Mouse (Mus musculus): Measurements from ENCODE around the gene Pfpl. TPM values are rescaled to one million over a fixed set of nuclear protein-coding genes. Genes with fewer than 3 reads are reported as not detected.

Pfpl gene
- polyA plus RNA-seq, 1 experiment = not detected

- Histone ChIP-seq H3K4me3 (ENCODE audit: insufficient read depth, low read length) (no peak overlapping the region; the same call in 1 of the 2 replicates), H3K4me1 (ENCODE audit: control insufficient read depth, insufficient read depth, low read length) (no peaks in the 10 kb centered on the region), H3K27ac (ENCODE audit: insufficient read depth, low read length) (no peak overlapping the region)
- TF ChIP-seq POLR2A (IDR thresholded peaks at IDR 0.05; ENCODE audit: extremely low read depth, insufficient read depth, low read length) = no peak
- no peak for TF ChIP-seq CTCF (IDR thresholded peaks at IDR 0.05; ENCODE audit: extremely low read depth, insufficient read depth, low read length)
Measured at GRCm38 (mm10) chr19:12462851-12463721, 35.4 kb downstream of the Pfpl start.

DNA sequence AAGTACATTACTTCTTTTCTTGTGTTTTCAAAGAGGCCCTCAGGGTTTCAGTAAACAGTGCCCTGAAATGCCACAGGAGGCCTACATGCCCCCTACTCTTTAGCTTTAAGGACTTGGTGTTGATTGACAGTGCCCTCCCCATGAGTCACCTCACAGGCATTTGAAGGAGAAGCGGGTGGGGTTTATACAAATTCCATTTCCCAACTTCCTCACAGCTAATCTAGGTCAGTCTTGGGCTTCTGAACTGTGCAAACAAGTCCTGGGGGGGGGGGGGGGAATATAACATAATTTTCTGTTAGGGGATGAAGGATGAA, 36.0 kb downstream of the Pfpl start:
- no peak overlapping the region for H3K27ac ChIP-seq (ENCODE audit: insufficient read depth, low read length)
- no peak overlapping the region for H3K4me3 ChIP-seq (ENCODE audit: insufficient read depth, low read length)
- no peak for TF ChIP-seq CTCF (IDR thresholded peaks at IDR 0.05; ENCODE audit: extremely low read depth, insufficient read depth, low read length)
- TF ChIP-seq POLR2A (IDR thresholded peaks at IDR 0.05; ENCODE audit: extremely low read depth, insufficient read depth, low read length) = no peak
- no peaks in the 10 kb centered on the region for H3K4me1 ChIP-seq (ENCODE audit: control insufficient read depth, insufficient read depth, low read length)

DNA sequence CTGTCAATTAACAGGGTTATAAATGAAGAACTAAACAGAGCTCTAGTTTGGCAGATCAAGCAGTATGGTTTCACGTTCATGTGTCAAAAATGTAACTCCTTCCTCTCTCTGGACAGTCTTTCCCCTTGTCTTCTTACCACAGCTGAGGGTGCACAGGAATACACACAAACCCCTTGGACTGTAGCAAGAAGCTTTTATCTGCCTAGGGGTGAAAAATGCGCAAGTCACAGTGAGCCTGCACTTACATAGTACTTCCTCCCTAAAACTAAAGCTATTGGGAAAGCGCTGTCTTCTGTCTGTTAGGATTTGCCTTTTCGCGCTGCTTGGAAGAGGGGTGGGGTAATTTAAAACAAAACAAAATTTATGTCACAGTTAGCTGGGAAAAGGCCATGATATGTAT, 36.4 kb downstream of the Pfpl start:
- no peak for TF ChIP-seq CTCF (IDR thresholded peaks at IDR 0.05; ENCODE audit: extremely low read depth, insufficient read depth, low read length)
- no peak for TF ChIP-seq POLR2A (IDR thresholded peaks at IDR 0.05; ENCODE audit: extremely low read depth, insufficient read depth, low read length)
- H3K4me3 ChIP-seq (ENCODE audit: insufficient read depth, low read length) = no peak overlapping the region

DNA sequence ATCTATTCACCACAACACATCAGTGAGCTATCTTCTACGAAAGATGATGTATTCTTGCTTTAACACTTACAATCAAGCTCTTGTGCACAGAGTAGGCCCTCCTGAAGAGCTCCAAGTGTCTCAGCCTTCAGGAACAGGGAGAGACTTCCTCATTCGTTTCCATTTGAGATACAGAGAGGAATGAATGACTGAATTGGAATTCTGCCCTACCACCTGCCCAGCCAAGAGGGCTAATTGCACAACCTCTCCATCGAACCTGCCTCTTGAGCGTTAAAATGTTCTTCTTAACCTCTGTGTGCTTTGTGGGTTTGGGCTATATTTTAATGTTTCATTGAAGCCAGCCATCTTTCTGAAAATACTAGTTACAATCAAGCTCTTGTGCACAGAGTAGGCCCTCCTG, 37.0 kb downstream of the Pfpl start:
- Histone ChIP-seq H3K27ac (ENCODE audit: insufficient read depth, low read length) (no peak overlapping the region), H3K4me3 (ENCODE audit: insufficient read depth, low read length) (no peak overlapping the region), H3K4me1 (ENCODE audit: control insufficient read depth, insufficient read depth, low read length) (no peaks in the 10 kb centered on the region)
- no peak for TF ChIP-seq CTCF (IDR thresholded peaks at IDR 0.05; ENCODE audit: extremely low read depth, insufficient read depth, low read length)
- TF ChIP-seq POLR2A (IDR thresholded peaks at IDR 0.05; ENCODE audit: extremely low read depth, insufficient read depth, low read length) = no peak

More for the DNA sequence above, 36.4 kb downstream of the Pfpl start:
- H3K4me1 ChIP-seq (ENCODE audit: control insufficient read depth, insufficient read depth, low read length) = no peaks in the 10 kb centered on the region
- no peak overlapping the region for H3K27ac ChIP-seq (ENCODE audit: insufficient read depth, low read length)

DNA sequence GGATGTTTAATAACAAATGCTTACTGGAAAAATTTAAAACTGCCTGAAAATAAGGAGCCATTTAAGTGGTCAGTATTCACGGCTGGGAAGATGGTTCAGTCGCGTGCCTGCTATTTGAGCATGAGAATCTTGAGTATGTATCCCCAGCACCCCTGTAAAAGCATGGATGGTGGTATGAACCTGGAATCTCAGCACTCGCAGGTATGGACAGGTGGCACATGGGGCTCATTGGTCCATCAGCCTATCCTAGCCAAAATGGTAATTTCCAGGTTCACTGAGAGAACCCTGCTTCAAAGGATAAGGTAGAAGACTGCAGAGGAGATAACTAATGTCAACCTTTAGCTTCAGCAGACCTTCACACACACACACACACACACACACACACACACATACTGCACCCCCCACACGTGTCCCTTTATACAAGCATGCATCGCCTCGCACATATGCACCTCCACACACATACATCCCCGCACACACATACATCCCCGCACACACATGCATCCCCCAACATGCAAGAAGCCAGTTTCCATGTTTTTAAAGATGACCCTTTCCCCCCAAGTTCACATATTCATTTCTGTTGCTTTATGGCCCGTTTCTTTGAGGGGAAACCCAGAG, 37.9 kb downstream of the Pfpl start:
- TF ChIP-seq CTCF (IDR thresholded peaks at IDR 0.05; ENCODE audit: extremely low read depth, insufficient read depth, low read length) (no peak), POLR2A (IDR thresholded peaks at IDR 0.05; ENCODE audit: extremely low read depth, insufficient read depth, low read length) (no peak)
- Histone ChIP-seq H3K27ac (ENCODE audit: insufficient read depth, low read length) (no peak overlapping the region), H3K4me1 (ENCODE audit: control insufficient read depth, insufficient read depth, low read length) (no peaks in the 10 kb centered on the region), H3K4me3 (ENCODE audit: insufficient read depth, low read length) (no peak overlapping the region)

DNA sequence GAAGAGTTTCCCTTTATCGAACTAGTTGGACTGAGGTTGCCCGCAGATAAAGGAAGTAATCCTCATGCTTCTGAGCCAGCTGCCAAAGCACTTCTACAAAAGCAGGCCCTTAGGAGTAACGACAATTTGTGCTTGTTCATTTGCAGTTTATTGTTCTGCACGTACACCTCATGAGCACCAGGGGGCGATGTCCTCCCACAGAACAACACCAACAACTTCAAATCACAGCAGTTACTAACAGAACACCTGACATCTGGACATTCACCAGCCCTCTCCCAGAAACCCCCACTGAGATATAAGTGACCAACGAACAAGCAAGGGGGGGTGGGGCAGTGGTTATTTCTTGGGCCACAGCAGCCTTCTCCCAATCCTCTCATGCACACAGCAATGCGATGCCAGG, 38.5 kb downstream of the Pfpl start:
- TF ChIP-seq POLR2A (IDR thresholded peaks at IDR 0.05; ENCODE audit: extremely low read depth, insufficient read depth, low read length) = no peak
- TF ChIP-seq CTCF (IDR thresholded peaks at IDR 0.05; ENCODE audit: extremely low read depth, insufficient read depth, low read length) = peak; percentile 87
- Histone ChIP-seq H3K4me3 (ENCODE audit: insufficient read depth, low read length) (no peak overlapping the region), H3K4me1 (ENCODE audit: control insufficient read depth, insufficient read depth, low read length) (no peaks in the 10 kb centered on the region), H3K27ac (ENCODE audit: insufficient read depth, low read length) (no peak overlapping the region)

DNA sequence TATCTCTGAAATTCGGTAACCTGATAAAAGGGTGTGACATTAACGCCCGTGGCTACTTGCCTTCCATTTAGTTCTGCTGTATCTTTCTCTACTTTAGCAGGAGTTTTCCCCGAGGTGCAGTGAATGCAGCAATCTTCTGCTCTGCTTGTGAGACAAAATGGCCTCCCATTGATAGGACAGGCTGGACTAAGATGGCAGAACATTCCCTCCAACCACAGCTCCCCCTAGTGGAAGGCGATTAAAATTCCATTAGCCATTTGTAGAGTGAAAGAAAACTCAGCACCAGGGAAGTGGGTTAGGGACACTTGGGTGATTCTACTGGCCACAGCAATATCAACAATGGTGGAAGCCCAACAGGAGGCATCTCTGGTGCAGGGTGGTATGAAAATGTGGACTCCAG, 39.7 kb downstream of the Pfpl start:
- Histone ChIP-seq H3K4me1 (ENCODE audit: control insufficient read depth, insufficient read depth, low read length) (no peaks in the 10 kb centered on the region), H3K4me3 (ENCODE audit: insufficient read depth, low read length) (no peak overlapping the region), H3K27ac (ENCODE audit: insufficient read depth, low read length) (no peak overlapping the region)
- no peak for TF ChIP-seq CTCF (IDR thresholded peaks at IDR 0.05; ENCODE audit: extremely low read depth, insufficient read depth, low read length)
- no peak for TF ChIP-seq POLR2A (IDR thresholded peaks at IDR 0.05; ENCODE audit: extremely low read depth, insufficient read depth, low read length)

GRCm38 (mm10) chr19:12471866-12472265, 44.2 kb downstream of the Pfpl start:
- H3K4me1 ChIP-seq (ENCODE audit: control insufficient read depth, insufficient read depth, low read length) = peaks cover 8% of the 10 kb centered on the region; the same call in 1 of the 2 replicates
- TF ChIP-seq CTCF (IDR thresholded peaks at IDR 0.05; ENCODE audit: extremely low read depth, insufficient read depth, low read length) = no peak
- no peak for TF ChIP-seq POLR2A (IDR thresholded peaks at IDR 0.05; ENCODE audit: extremely low read depth, insufficient read depth, low read length)
- H3K27ac ChIP-seq (ENCODE audit: insufficient read depth, low read length) = no peak overlapping the region
- H3K4me3 ChIP-seq (ENCODE audit: insufficient read depth, low read length) = no peak overlapping the region

DNA sequence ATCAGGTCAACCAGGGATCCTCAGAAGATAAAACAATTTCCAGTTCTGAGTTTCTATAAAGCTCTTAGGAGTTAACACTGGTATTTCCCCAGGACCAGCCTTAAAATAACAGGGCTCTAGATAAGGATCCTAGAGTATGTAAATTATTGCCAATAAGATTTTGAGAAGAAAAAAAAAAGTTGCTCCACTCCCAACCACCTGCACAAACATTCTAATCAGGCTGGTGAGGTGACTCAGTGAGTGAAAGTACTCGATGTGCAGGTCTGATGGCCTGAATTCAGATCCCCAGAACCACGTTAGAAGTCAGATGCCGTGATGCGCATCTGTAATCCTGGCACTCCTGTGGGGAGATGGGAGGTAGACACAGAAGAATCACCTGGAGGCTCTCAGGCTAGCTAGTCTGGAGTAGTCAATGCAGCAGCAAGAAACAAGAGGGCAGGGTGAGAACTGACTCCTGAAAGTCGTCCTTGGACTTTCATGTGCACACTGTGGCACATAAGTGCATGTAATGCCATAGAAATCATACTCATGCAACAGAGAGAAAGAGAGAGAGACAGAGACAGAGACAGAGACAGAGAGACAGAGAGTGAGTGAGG, 44.8 kb downstream of the Pfpl start:
- Histone ChIP-seq H3K4me3 (ENCODE audit: insufficient read depth, low read length) (no peak overlapping the region), H3K27ac (ENCODE audit: insufficient read depth, low read length) (peak overlapping the region; percentile 44; the same call in 1 of the 2 replicates), H3K4me1 (ENCODE audit: control insufficient read depth, insufficient read depth, low read length) (peaks cover 8% of the 10 kb centered on the region; the same call in 1 of the 2 replicates)
- TF ChIP-seq CTCF (IDR thresholded peaks at IDR 0.05; ENCODE audit: extremely low read depth, insufficient read depth, low read length) = no peak
- TF ChIP-seq POLR2A (IDR thresholded peaks at IDR 0.05; ENCODE audit: extremely low read depth, insufficient read depth, low read length) = no peak

All from cortical plate, adult 2 months (tissue).